Mouse (Mus musculus) gastrocnemius, postnatal 10 days (tissue): ENCODE measurements at regions not wholly inside any gene's neighbourhood (a gene's known extent, or its start where the extent isn't known, plus 50 kb on each side); places are given as distances from the start of the nearest gene placed in this dataset.

Experiments used
- DNase-seq: peaks from one replicate; pipeline ENCODE4 v3.0.0; 2021; ENCODE audit warnings: mixed read lengths

DNA sequence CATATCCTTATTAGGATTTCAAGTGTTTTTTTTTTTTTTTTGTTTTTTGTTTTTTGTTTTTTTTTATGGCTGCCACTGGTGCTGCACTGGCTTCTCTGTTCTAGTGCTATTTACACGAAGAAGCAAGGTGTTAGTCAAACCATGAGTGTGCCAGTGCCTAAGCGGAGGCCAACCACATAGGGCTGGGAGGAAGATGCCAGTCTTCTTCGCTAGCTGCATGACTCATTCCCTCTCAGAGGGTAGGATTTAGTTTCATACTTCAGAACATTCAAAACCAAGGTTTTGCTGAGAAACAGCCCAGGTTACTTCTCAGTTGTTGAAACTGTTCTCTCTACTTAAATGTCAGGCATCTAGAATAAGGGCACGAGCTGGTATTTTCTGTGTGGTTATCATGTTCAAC, 72.6 kb downstream of the Icos start:
- DNase-seq, result no peak

DNA sequence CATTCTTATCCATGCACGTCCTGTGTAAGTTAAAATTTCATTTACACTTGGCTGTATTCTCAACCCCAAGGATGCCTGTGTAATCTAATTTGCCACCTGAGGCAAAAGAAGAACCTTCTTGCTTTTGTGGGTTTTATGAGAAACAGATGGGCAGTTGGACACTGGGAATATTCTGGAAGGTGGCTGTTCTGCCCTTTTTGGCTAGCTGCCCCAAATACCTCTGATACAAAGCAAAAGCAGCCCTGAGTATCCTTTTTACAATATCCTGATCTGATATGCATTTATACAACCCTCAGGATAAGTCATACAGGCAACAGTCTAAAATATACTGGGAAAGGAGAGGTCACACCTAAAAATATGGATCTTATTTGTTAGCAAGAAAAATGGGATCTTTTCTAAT, 75.9 kb downstream of the Icos start:
- DNase-seq, result no peak

DNA sequence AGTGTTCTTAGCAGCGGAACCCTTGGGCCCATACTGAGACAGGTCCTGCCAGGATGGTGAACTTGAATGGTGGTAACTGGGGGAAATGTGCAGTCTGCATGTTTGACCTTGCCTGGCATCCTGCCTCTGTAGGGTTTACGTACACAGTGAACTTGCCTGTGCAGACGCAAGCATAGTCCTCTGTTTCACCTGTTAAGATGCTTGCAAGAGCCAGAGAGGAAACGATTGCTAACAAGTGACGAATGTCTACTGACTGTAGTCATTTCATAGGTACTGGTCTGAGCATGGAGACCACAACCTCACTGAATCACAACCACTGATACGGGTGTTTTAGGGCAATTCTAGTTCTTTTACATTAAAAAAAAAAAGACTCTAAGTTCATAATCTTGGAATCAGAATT, 76.7 kb downstream of the Icos start:
- DNase-seq, result no peak

DNA sequence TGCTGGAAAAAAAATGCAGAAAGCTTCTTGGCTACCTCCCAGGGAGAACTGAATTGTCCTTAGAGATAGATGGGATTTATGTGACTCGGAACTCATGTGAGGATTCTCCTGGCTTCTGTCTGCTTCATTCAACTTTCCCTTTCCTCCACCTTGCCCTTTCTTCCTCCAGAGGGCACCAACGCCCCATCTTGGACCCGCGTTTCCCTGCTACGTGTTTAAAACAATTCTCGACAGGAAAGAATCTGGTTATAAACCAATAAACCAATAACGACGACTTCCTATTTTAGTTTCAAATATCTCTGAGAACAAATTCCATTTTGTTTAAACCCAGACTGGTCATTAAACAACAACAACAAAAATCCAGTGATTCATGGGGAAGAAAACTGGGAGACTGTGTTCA, 77.4 kb downstream of the Icos start:
- peak; percentile 60 for DNase-seq

DNA sequence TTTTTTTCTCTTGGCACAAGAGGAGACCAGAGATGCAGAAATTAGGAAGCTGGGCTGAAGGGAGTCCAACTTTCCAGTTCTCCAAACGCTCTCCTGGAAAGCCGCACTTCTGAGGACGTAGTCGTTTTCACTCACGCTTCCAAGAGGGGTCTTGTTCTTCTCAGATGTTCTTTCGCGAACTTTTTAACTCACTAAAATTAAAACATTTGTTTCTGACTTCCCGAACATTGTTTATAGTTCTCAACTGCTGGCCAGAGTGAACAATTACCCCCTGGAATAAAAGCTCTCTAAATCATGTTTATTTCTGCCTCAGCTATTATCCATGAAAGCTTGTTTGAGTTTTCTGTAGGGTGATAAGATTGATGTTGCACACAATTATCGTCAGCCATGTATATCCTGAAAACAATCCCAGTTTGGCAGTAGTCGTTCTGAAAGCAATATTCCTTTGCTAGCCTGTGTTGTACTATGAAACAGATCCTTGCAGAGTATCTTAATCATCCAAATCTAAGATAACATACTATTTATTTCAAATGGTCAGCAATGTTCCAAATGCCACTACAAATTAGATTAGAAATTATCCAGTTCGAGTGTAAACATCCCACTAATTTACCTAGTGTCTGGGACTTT, 82.3 kb downstream of the Icos start:
- no peak for DNase-seq

DNA sequence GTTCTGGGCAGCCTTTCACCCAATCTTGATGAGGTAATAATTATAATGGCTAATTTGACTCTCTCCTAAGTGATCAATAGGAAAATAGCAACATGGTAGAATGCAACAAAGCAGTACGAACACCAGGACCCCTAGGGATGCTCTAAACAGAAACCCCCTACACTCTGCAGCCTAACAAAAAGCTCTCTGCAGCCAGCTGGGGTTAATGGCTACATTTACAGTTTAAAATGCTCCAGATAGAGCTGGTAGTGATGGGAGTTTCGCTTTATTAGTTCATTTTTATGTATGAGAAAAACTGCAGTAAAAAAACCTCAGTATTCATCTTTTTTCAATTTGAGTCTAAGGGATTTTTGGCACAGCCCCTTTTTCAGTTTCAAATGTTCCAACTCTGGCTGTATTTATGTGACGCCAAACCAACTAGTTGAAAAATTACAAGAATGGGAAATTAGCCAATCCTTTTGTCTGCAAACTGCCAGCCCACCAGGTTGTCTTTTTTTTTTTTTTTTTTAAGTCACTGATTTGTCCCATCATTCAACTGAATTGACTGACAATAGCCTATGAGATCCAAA, 84.2 kb downstream of the Icos start:
- no peak for DNase-seq

DNA sequence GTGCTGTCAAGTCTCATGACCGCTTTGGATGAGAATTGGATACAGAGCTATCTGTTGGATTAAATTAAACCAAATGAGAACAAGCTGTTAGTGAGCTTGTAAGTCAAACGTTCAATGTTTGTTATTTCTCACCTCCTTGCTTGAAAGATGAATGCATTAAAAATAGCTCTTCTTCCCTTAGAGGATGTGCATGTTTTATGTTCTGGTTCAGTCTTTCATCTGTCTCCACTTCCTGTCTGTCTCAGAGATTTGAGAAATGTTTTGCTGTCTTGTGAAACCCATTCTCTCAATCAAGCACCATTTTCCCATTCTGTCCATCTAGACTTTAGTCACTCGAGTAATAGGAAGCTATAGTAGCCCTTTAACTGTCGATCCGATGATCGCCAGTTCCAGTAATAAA, 90.4 kb downstream of the Icos start:
- no peak for DNase-seq

DNA sequence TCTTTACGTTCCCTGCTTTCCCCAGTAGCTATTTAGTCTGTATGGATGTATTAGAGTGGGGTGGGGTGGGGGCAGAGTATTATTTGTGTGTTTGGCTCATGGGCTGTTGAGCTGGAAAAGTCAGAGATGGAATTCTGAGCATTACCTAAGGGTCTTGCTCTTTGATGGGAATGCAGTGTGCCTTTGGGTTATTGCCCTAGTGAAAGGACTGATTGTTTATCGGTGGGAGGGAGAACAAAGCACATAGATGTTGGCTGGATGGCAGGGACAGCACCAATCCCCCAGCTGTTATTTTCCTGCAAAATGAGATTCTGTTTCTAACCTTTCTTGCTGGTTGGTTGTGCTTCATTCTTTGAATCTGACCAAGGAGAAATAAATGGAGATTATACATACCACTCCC, 96.4 kb downstream of the Icos start:
- DNase-seq, result no peak

DNA sequence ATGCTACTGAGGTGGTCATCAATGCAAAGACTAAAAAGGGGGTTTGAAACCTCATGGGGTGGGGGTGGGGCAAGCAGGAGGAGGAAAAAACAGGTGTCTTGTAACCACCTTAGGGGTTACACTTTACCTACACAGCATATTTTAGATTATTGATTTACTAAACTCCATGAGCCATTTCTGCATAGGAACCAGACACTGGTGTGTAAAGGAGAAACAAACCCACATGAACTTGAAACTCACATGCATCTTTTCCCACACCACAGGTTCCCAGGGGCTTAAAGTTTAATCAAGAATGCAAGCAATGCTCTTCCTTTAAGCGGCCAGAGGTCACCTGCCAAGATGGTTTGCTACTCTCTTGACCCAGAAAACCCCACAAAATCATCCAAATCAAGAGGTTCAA, 97.6 kb downstream of the Icos start:
- DNase-seq, result no peak

DNA sequence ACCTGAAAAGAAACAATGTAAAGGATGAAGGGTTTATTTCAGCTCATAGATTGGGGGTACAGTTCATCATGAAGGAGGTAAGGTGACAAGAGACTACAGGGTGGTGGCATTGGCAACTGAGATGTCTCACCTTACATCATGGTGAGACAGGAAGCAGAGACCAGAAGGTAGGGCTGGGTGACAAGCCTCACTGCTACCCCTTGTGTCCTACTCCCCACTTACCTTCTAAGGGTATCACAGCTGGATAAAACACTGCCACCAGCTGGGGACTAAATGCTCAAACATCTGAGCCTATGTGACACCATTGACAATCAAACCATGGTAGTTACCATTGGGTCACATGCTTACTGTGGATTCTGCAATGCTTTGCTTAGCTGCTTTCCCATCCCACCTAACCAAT, 107.0 kb downstream of the Icos start:
- no peak for DNase-seq

DNA sequence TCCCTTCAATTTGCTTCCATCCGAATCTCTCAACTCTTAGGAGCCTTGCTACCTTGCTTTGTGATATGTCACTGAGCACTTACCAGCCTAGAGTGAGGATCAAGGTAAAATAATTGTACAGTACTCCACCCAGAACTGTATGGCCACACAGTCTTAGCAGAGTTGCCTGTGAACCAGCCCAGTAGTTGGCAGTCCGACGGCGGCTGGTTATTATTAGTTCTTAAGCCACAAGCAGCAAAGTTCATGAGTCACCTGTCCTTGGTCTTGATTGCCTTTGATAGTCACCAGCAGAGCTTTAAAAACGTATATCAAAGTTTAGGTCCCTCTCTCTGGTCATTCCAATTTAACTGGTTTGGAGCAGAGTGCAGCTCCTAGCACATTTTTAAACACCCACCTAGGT, 109.1 kb downstream of the Icos start:
- DNase-seq, result no peak

DNA sequence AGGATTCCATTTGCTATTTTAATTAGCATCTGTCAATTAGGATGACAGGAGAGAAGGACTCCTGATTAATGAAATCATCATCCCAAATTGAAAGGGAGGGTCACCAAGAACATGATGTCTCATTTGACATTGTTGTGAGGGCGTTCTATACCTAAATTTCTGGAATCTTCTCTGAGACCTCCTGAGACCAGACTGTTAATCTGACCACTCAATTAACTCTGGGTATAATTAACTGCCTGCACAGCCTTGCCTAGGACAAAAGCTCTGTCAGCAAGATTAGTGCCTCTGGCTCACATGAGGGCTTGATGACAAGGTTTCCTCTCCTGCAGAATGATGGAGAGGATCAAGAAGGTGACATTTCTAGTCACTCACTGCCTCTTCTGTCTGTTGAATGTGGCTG, 113.1 kb downstream of the Icos start:
- DNase-seq, result no peak

DNA sequence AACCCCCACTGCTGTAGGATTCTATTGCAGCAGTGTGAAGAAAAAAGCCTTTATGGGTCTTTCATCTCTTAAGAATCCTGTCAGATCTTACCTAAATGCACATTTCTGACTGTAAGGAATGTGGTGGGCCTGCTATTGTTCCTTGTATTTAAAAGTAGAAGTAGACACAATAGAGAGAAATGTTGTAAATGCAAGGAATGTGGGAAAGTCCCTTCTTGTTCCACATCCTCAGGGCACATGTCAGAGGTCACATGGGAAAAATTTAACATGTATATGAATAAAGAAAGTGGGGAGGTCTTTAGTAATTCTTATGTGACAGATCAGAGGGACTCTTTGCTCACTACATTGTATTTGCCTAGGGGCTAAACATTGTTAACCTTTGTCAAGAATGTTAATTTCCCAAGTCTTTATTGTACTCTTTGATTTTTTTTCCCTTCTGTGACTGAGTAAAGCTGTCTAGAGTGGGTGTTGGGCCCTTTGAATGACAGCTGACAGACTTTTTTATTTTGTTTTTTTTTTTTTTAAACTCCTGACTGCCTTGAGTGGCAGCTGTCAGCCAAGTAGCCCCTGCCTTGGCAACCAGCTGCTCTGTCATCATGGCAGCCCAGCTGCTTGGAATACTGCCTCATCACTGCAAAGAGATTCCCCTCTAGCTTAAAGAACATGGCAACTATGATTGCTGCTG, 117.9 kb downstream of the Icos start:
- no peak for DNase-seq

DNA sequence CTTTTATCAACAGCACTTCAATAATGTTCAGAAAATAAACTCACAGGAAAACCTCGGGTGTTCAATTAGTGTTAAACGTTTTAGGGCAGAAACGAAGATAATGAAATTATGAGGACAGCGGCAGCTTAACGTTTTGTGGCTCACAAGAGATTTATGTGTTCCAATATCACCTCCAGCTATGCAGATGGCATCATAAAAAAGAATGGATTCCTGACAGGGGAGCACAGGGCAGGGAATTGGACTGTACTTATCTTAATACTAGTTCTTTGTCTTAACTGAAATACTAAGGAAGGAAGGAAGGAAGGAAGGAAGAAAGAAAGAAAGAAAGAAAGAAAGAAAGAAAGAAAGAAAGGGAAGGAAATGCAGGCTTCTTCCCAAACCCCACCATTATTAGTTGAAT, 121.6 kb downstream of the Icos start:
- DNase-seq, result no peak

DNA sequence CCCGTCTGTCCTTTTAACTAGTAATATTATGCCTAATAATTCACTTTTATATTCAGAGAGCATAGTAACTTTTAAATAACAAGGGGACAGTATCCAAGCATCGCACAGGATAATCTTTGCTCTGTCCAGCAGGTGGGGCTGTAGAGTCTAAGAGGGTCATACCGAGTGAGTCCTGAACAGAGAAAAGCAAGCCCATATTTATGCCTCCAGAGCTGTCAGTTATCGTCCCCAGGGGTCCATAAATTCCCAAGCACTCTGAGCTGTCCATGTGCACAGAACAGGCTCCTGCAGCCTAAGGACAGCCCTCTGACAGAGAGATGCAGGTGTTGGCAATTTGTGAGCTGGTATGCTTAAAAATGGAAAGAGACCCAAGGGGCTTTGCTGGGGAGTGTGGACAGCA, 124.0 kb downstream of the Icos start:
- no peak for DNase-seq

DNA sequence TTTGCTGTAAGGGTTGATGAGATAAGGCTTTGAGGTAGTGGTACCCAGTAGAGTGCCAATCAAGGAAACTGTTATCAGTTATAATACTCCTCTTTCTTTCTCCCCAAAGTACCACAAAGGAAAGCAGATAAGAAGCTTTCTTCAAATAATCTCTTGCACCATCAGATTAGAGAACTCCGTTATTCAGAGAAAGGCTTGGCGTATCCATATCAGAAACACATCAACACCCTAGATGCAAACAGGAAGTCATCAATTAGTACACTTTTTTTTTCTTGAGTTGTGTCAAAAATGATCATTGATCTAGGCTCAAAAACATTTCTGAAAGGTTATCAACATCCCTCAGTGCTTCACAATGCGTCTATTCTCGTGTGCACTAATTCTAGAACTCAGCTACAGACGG, 124.6 kb downstream of the Icos start:
- DNase-seq, result no peak

DNA sequence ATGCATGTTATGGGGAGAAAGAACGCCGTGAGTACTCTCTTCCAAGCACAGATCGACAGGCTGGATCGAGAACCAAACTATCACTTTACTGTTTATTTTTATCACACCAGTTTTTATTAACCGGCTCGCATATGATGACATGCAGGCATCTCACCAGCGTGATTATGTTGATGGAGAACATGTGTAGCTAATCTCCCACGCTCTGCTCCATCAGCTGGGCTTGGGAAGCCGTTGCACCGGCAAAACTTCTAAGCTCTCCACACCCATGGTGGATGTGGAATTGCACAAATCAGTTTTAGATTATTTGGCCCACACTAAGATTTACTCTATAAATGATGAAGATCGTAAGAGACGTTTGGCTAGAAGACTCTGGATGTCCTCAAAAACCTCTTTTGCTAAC, 125.9 kb downstream of the Icos start:
- DNase-seq, result no peak

DNA sequence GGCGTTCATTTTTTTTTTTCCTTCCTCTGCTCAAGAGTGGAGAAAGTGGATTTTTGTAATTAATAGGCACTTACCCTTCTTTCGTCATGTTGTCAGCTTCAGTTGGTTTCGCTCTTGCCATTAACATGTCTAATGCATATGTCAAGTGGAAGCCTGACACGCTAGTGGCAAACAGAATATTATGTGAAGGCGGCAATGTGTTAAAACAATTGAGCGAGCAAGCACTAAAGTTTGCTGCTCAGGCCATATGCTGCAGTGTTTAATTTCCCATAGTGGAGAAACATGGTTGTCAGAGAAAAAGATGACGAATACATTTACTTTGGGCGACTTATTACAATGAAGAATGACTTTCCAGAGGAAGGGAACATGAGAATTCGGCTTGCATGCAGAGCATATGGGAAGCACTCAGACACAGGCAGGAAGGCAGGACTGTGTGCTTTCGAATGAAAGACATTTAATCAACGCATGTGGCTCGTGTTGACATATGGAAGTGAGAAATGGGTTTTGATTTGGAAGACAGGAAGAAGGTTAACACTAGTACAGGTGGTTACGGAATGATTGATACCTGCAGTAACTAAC, 134.1 kb downstream of the Icos start:
- DNase-seq, result no peak

DNA sequence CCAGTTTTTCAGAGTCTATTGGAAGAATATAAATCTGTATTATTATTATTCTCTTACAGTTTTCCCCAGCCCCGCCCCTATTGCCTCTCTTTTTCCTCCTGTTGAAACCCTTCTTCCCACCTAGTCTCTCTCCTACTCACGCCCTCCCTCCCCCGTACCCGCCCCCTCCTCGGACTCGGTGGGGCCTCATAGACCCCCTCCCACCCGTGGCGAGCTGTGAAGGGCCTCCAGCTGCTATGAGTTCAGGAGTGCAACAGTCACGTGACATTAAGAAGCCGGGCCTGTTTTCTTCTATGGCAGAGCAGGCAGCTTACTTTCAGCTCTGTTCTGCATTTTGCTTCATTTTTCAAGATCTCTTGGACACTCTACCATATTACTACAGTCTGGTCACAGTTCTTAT, 139.8 kb downstream of the Icos start:
- no peak for DNase-seq

DNA sequence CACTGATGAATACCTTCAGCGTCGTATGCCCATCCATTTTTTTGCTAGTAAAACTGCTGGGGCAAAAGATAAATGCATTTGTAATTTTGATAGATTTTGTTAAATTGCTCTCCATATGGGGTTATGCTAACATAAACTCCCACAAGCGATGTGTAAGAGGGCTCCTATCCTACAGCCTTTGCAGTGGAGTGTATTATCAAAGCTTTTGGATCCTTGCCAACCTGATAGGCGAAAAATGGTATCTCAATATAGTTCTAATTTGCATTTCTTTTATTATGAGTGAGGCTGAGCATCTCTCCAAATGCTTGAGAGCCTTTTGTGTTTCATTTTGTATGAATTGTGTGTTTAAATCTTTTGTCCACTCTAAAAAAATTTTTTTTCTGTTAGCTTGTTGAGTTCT, 140.3 kb downstream of the Icos start:
- no peak for DNase-seq

DNA sequence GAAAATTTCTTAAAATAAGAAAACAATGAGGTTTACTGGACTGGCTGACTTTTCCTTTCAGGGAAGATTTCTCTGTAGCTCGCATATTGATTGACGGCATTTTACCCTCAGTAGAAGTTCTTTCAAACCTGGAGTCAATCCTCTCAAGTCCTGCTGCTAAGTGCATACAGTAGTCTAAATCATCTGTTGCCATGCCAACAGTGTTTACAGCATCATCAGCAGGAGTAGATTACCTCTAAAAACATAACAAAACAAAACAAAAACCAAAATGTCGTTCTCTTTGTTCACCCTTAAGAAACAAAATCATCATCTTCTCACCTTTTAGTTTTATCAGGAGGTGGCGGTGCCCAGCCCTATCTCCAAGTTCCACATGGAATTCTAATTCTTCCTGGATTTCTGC, 143.8 kb downstream of the Icos start:
- no peak for DNase-seq

DNA sequence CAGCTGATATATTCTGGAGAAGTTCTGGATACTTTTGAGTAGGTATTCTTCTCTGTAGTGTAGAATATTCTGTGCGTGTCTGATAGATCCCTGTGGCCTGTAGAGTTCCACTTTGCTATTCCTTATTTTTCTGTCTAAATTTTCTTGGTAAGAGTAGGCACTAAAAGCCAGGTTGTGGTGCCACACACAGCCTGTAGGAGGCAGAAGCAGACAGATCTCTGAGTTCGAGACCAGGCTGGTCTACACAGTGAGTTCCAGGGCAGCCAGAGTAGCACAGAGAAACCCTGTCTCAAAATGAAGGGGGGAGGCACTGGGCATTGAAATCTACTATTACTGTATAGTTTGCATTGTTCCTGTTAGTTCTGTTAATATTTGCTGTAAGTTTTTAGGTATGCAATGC, 147.4 kb downstream of the Icos start:
- no peak for DNase-seq

DNA sequence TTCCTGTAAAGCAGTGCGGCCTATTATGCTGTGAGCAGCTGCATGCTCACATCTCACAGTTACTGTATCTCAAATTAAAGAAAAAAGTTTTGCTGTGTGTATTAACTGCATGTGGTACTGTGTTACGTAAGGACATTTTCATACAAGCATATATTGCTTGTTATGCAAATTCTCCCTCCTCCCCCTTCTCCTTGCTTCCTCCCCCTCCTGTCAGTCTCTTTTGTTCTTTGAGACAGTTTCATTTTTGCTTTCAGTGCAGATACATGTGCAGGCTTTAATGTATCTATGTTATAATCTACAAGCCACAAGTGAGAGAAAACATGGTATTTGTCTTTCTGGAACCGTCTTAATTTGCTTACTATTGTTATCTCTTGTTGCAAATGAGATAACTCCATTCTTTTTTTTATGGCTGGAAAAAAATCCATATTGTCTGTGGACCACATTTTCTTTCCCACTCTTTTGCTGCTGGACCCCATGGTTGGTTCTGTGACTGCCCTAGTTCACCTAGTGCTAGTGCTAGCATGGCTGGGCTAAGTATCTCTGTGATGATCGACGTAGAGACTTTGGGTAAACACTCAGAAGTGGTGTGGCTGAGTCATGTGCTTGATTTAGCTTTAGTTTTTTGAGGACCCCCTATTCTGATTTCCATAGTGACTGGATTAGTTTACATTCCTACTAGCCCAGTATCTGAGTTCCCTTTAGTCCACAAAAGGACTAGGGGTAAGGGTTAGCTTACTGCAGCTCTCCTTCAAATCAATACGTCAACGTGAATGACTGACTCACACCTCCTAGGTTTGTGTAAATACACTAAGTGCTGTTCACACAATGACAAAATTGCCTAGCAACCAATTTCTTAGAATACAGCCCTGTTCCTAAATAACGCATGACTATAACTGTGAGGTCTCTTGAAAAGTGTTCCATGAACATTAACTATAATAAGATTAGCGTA, 158.1 kb downstream of the Icos start:
- DNase-seq, result no peak
